Mouse (Mus musculus) CD4-positive naive resting alpha-beta T cell, adult 76 days (primary cell): ENCODE measurements around the gene Gcgr. TPM values are rescaled to one million over a fixed set of nuclear protein-coding genes. Genes with fewer than 3 reads are reported as not detected.

Experiments used
- total RNA-seq: library from RNA; stranded (reverse); gene quantifications from one replicate; pipeline ENCODE4 v1.2.4, GENCODE M21; 2023

Gene Gcgr
- total RNA-seq, result not detected

DNA sequence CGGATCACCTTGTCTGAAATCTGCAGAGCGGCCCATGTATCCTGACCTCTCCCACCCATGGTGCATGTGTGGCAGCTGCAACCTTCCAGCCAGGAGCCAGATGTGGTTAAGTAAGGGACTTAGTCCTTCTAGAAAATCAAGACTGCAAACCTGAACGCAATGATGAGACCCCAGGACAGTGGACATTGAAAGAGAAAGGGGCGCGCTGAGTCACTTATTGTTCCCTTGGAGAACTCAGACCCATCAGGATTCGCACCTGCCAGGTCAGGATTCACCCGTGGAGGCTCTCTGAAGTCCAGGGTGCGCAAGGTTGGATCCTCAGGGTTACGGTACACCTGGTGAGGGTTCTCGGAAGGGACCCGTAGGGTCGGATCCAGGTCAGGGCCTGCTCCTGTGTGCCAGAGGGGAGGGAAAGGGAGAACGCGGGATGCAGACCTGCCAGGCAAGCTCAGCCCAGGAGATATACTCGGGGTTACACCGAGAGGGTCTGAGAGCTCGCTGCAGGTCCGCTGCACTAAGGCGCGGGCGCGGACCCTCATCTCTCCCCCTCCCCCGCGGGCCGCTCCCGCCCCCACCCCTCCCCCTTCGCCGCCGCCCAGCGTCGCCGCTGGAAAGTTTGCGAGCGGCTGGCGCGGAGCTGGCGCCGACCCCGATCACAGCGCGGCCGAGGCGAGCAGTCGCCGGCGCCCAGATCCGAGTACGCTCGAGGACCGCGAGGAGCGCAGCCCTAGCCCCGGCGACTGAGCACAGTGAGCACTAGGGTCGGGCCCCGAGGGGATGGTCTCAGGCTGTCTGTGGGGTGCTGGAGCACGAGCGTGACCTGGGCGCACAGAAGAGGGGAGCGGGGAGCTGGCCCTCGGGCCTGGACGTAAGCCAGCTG lies at the start of gene Gcgr:
Gcgr (plus strand) TSS at position 615 of the 880 bp plus-strand sequence.

DNA sequence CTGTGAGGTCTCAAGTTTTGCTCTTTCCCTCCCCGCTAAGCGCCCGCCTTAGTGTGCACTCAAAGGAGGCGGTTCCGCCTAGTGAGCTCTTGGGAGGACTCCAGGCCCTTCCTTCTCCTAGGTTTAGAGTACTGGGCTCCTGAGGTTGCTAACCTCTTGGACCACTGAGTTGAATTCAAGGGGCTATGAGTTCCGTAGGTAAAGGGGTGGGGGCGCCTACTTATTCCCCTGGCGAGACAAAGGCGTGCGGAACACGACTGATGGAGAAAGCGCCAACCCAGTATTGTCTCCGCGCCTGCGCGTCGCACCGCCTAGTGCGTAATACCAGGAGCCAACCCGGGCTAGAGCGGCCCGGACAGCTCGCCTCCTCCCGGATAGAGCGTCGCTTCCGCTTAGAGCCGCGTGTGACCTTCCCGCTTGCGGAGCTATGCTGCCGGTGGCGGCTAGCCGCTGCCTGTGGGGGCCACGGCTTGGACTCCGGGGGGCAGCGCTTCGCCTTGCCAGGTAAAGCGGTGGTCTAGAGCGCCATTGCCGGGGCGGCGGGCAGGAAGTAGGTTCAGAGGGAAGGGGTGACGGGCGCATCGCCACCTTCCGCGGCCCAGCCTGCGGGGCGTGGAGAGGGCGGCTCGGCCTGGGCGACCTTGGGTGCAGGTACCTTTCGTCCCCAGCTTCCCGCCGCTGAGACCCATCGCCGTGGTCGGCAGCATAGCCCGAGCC lies 46.1 kb upstream of the Gcgr start, which contains the start of gene Mrpl12:
Mrpl12 (plus strand) TSS at position 349 of the 717 bp plus-strand sequence.

DNA sequence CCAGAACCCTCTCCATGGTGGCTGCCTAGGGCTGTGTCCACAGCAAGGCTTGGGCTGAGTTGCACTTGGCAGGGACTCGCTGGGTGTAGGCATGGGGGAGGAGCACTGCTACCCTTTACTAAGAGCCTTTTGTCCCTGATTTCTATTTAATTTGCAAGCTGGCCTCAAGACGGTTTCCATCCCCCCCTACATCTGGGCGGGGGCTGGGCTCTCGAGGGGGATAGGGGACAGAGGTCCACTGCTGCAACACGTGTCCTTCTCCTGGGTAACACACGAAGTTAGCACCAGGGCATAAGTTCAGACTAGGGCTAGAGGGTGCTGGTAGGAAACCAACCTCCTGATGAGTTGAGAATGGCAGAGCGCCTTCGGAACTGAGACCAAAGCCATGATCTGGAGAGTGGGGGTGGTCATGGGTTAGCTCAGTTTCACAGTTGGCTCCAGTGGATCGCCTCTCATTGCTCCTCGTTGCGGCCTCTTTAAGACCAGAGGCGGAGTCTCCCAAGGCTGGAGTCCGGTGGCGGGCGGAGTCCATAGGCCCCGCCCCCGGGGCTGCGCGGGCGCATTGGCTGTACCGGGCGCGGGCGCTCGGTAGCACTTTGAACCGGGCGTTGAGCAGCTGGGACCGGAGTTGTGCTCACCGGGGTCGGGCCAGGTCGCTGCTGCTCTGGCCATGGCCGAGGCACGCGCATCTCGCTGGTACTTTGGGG lies 39.0 kb upstream of the Gcgr start, which contains the start of gene Slc25a10:
Slc25a10 (plus strand) TSS at position 524 of the 707 bp plus-strand sequence.

DNA sequence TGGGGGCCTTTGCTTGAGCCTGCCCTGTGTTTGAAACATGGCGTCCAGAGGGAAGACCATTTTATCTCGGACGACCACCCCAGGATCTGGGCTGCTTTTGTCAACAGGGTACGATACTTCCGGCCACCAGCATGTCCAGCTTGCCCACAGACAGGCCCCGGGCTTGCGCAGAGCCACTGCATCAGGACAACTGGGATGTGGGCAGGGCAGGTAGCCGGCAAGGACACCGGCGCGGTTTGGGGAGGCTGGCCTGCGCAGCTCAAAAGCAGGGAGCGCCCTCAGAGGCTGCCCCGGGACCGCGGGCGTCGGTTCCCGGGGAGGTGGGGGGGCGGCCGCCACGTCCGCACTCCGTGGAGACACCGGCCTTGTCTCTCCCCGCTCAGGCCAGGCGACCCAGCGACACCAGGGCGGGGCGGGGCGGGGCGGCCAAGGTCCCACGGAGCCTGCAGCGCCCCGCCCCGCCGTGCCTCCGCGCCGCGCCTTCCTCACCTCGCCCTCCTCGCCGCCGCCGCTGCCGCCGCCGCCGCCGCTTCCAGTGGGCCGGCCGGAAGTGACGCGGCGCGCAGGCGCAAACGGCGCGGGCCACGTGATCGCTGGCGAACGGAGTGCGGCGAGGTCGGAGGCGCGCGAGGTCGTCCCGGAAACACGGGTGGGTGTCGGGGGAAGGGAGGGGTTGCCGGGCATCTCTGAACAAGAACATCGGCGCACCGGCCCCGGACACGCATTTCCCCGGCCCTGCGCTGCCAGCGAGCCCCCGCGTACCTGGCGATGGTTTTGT lies 18.9 kb downstream of the Gcgr start, which contains the start of gene Mcrip1:
Mcrip1 (minus strand) TSS at position 560 of the 778 bp plus-strand sequence.

DNA sequence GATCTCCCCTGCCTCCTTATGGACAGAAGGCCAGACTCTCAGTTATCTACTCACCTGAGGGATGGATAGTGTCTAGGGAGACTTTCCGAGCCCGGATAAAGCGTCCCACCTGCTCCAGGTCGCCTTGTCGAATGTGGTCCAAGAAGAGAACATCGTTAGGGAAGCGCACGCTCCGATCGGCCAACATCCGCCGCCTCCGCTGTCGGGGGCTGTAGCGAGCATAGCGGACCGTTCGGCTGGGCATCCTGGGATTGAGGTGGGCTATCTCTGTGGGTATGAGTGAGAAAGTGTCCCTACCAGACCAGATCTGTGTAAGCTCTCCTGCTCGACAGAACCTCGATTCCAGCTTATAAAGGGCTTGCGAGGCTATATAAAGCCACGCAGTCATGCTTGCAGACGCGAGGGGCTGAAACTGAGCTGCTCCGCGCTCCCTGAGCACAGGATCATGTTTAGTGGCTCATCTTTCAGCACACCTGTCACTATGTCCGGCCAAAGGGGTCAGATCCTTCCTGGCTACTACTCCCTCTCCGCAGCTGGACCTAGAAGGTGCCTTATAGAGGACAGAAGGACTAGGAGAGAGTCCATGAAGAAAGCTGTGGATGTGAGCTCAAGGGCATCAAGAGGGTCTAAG lies 20.4 kb downstream of the Gcgr start, which contains the start of gene Ppp1r27:
Ppp1r27 (minus strand) TSS at position 323 of the 631 bp plus-strand sequence.

DNA sequence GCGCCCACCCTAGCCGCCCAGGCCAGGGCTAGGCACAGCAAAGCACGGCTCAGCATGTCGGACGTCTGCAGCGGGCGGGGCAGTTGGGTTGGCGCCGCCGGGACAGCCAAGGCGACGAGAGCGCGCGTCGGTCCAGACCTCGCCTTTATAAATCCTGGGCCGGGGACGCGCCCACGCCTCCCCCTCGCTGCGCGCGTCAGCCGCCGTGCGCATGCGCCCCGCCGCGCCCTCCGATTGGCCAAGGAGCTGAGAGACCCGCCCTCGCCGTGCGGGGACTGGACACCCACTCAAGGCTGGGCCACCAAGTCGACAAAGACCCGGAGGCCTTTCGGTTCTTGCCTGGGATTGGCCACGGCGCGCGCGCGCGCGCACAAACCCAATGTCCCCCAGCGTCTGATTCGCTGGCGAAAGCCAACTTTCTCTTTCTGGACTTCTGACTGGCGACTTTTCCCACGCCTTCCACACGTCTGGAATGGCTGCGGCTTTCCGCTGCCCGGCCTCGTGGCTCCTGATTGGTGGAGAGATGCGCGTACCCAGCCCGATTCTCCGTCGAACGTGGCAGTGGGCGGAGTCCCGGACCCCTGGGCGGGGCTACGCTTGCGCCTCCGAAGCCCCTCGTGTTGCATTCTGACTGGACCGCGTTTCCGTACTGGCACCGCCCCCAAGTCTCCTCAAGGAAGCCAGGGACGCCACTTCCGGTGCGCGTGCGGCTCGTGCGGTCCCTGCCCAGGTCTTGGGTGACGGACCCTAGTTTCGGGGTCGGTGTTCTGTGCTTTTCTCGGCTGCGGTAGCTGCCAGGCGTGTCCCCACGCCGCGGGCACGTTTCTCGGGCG lies 42.5 kb downstream of the Gcgr start, which contains the start of gene P4hb:
P4hb (minus strand) TSS at position 502 of the 833 bp plus-strand sequence.

DNA sequence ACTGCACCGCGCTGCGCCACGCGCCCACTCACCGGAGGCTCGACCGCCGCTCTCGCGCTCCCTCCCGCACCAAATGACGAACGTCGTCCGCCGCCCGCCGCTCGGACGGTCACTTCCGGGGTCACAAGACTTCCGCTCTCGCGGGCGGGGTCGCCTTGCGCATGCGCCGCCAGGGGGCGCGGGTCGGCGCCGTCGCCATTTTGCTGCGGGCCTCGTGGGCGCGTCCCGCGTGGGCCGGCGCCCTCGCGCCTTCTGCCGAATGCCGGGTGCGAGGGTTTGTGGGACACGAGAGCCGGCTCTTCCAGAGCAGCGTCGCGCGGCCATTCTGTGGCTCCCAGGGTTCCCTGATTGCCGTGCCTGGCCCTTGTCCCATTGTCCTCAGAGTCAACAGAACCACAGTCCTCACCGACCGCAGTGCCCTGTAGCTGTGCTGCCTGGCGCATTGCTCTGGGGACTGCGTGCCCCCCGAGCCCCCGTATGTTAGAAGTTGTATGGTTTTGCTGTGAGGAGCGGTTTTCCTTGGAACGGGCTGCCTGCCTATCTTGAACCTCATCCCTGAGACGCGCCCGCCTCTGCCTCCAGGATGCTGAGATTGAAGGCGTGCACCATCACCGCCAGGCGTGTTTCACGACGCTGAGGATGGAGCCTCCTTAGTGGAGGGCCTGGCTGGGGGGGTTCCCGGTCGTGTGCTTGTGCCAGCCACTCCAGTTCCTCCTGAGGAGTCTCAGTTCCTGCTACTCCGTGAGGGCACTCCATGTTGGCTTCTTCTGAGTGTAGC lies 51.2 kb downstream of the Gcgr start, which contains the start of gene Arhgdia:
Arhgdia (minus strand) TSS at position 135 of the 778 bp plus-strand sequence.

Other genes starting within 250 kb of the Gcgr start
- gene Actg1, start 182.2 kb upstream of the Gcgr start, total RNA-seq, result 1,148 TPM
- gene Fscn2, start 169.2 kb upstream of the Gcgr start, total RNA-seq, result 1.1 TPM
- gene Faap100, start 151.9 kb upstream of the Gcgr start, total RNA-seq, result 25.7 TPM
- gene Nploc4, start 93.0 kb upstream of the Gcgr start, total RNA-seq, result 58.8 TPM
- gene Tspan10, start 88.1 kb upstream of the Gcgr start, total RNA-seq, result 57.3 TPM
- 0.67 TPM for gene Pde6g, start 77.2 kb upstream of the Gcgr start, total RNA-seq
- 3.7 TPM for gene Oxld1, start 72.6 kb upstream of the Gcgr start, total RNA-seq
- 35.0 TPM for gene Ccdc137, start 72.6 kb upstream of the Gcgr start, total RNA-seq
- gene Arl16, start 63.1 kb upstream of the Gcgr start, total RNA-seq, result 12.6 TPM
- 32.6 TPM for gene Mrpl12, start 46.1 kb upstream of the Gcgr start, total RNA-seq
- 9.1 TPM for gene Slc25a10, start 38.9 kb upstream of the Gcgr start, total RNA-seq
- gene Mcrip1, start 19.0 kb downstream of the Gcgr start, total RNA-seq, result 37.9 TPM
- not detected for gene Ppp1r27, start 20.4 kb downstream of the Gcgr start, total RNA-seq
- 114 TPM for gene P4hb, start 42.6 kb downstream of the Gcgr start, total RNA-seq
- gene Arhgdia, start 50.9 kb downstream of the Gcgr start, total RNA-seq, result 372 TPM
- gene Alyref, start 67.7 kb downstream of the Gcgr start, total RNA-seq, result 104 TPM
- gene Anapc11, start 67.7 kb downstream of the Gcgr start, total RNA-seq, result 57.5 TPM
- 6.0 TPM for gene Npb, start 77.8 kb downstream of the Gcgr start, total RNA-seq
- 152 TPM for gene Pcyt2, start 87.2 kb downstream of the Gcgr start, total RNA-seq
- gene Sirt7, start 94.5 kb downstream of the Gcgr start, total RNA-seq, result 96.6 TPM
- 53.1 TPM for gene Mafg, start 102.9 kb downstream of the Gcgr start, total RNA-seq
- gene Pycr1, start 113.1 kb downstream of the Gcgr start, total RNA-seq, result 2.8 TPM
- gene Myadml2, start 117.5 kb downstream of the Gcgr start, total RNA-seq, result not detected
- not detected for gene Notum, start 130.5 kb downstream of the Gcgr start, total RNA-seq
- gene Aspscr1, start 142.3 kb downstream of the Gcgr start, total RNA-seq, result 106 TPM
- gene Cenpx, start 183.0 kb downstream of the Gcgr start, total RNA-seq, result 18.0 TPM
- gene Lrrc45, start 183.2 kb downstream of the Gcgr start, total RNA-seq, result 31.1 TPM
- 1.1 TPM for gene Rac3, start 190.8 kb downstream of the Gcgr start, total RNA-seq
- gene Dcxr, start 196.6 kb downstream of the Gcgr start, total RNA-seq, result 3.0 TPM
- not detected for gene Cbr2, start 201.4 kb downstream of the Gcgr start, total RNA-seq
- 22.0 TPM for gene Hmga1b, start 232.1 kb downstream of the Gcgr start, total RNA-seq